Mouse (Mus musculus) adrenal gland, postnatal 36 days (tissue): ENCODE data around the gene Hadha. TPM values are rescaled to one million over a fixed set of nuclear protein-coding genes. Genes with fewer than 3 reads are reported as not detected.

Experiments
- DNase-seq, 2 experiments: peaks; one replicate each; pipeline ENCODE4 v3.0.0; 2021; ENCODE audit warnings: mixed read lengths in 1 of 2
- long read RNA-seq, 2 experiments: library from polyadenylated mRNA; stranded (forward); transcript quantifications; one replicate each; pipeline ENCODE4 v2.0.0; 2021; ENCODE audit warnings: borderline sequencing depth in 2 of 2
- total RNA-seq, 2 experiments: library from RNA; stranded (reverse); gene quantifications; 2 replicates each; pipeline ENCODE4 v1.2.3; 2021

Hadha gene
- total RNA-seq = 100 to 1,000 TPM; 505 to 525 TPM
- long read RNA-seq, experiment 1, full-length matches to known transcripts = 227 of 331 reads
- long read RNA-seq, experiment 1, partial matches to known transcripts = 76 of 331 reads
- long read RNA-seq, experiment 1, other reads (novel, unspliced or antisense) = 28 of 331 reads
- long read RNA-seq, experiment 2, full-length matches to known transcripts = 170 of 216 reads
- long read RNA-seq, experiment 2, partial matches to known transcripts = 28 of 216 reads
- long read RNA-seq, experiment 2, other reads (novel, unspliced or antisense) = 18 of 216 reads

DNA sequence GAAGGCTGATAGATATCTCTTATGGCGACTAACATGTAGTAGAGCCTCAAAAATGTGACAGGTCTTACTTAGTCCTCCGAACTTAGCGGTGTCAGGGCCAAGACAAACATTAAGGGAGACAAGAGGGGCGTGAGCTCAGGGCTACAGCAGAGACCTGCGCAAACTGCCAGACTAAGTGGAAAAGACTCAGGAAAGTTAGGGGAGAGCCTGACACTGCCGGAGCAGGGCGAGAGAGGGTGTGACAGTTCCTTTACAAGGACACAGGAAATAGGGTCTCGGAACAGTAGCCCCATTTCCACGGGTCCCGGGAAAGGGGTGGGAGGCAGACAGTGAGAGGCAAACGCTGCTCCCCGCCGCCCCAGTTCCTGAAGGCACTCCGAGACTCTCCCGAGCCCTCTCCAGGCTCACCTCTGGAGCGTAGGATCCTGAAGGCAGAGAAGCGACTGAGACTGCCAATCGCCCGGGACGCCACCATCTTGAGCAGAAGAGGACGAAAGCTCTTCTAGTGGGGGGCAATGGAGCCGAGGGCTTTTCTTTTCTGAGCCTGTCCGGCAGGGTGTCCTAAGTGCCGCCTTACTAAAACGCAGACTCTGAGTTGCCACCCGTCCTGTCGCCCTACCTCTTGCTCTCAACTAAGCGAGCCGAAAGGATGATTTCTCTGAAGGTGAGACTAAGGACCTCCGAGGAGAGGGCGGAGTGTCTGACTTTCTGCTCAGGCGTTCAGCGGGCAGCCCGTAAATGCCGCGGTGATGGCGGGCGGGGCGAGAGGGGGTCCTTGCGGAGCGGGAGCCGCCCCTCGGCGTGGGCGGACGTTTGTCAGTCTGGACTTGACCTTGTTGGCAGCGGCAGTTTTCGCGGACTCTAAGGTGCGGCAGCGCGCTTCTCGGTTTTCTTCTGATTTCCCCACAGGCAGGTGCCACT is at the start of gene Hadha, which contains the start of gene Hadhb:
Gene Hadha, minus strand, starts transcription at position 689 of the 921 bp plus-strand sequence.
Gene Hadhb, plus strand, starts transcription at position 775 of the 921 bp plus-strand sequence.
- DNase-seq = peak; percentile 95

GRCm38 (mm10) chr5:30204441-30204840 is 49.5 kb upstream of the Hadha start:
- DNase-seq = no peak

DNA sequence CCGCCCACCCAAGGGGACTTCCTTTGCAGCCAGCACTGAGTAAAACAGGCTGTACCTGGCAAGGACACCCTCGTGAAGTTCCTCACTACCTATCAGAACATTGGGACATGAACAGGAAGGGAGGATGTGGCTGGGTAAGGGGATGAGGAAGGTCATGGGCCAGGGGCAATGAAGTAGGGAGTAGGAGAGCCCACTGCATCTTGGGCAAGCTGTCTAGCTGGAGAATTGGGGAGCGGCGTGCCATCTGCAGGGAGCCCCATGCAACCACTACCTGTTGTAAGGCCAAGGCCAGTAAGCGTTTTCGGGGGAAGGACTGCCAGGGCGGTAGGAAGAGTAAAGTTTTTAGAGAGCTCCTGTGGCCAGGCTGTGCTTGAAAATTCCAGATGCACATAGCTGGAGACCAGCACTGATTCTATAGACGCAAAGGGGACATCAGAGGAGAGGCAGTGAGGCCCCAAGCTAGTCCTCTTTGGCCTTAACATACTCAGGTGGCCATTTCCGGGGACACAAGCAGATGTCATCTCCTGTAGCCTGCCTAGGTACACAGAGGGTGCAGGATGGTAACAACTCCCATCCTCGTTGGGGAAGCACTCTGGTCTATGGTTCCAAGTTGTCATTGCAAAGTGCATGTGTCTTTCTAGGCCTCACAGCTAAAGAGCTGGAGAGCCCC is 48.4 kb upstream of the Hadha start:
- no peak for DNase-seq

DNA sequence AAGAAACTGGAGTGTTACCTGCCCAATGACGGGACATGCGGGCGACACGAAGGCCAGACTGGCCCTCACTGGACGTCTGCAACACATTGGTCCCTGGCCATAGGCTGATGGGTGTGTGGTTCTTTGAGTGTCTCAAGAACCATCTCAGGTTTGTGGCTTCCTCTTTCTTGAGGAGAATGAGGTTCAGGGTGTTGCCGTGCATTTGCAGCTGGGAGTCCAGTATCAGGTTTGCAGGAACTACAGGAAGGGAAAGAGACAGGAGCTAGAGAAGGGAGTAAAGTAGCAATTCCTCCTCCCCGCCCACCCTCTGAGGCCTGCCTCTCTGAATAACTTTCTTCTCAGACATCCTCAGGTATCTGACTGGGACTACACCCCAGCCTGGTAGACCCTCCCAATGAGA is 47.3 kb upstream of the Hadha start:
- DNase-seq = no peak

- peak; percentile 26 to 30 for DNase-seq
Observed at GRCm38 (mm10) chr5:30201521-30201920, 46.6 kb upstream of the Hadha start.

DNA sequence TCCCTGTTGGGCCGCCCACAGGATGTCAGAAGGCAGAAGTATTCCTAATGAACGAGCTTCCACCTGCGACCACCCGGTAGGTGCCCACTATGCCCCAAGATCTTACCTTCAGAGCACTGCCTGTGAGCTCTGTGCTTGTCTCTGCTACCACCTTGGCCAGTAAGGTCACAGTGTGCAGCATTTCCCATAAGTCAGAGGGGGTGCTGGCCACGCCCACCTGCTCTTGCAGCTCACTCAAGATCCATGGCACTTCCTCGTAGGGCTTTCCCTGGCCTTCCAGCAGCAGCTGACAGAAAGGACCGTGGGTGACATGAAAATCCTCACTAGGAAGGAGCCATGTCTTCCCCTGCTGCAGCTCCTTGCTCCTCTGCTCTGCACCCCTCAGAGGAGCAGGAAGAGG is 43.3 kb upstream of the Hadha start:
- no peak for DNase-seq

DNA sequence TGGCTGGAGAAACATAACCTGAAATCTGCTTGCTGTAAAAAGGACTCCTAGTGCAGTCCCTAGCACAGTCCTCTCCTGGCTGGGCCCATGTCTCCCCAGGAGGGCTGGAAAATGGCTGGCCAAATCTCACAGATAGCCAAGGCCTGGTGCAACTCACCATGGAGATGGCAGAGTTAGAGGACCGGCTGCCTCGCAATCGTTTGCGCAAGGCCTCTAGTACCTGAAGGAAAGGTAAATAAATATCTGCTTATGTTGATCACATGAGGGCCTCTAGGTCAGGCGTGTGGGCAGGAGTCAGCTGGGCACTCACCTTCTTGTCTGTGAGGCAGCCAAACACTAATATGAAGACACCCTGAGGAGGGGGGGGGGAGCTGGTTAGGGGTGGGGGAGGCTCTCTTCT is 40.4 kb upstream of the Hadha start:
- no peak for DNase-seq

GRCm38 (mm10) chr5:30192452-30192851 is 37.5 kb upstream of the Hadha start:
- no peak for DNase-seq

DNA sequence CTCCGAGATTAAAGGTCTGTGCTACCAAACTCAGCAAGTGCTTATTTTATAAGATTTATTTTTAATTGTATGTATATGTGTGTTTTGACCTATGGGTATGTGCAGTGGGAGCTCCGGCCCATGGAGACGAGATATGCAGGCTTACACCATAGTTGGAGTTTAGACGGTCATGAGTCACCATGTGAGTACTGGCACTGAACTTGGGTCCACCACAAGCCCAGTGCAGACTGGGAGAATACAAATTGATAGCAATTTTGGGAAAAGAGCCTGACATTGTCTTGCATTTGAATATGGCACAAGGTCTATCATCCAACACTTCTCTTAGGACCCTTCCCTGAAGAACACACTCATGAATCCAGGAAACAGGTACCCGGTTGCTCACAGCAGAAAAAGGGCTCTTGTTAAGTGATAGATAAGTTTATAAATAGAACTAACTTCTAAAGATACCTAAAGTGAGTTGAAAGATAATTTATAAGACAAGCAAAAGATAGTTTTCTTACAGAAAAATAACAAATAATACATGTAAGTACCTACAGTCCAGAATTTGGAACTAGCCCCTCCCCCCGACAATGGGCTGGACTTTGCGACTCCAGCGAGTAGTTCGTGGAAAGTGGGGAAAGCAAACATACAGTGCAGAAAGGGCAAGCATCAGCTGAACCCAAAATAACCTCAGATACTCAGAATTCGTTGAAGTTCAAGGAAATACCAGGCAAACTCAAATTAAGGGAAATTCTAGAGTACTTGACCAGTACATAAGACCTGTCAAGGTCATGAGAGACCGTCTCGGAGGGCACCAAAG is 32.9 kb upstream of the Hadha start:
- no peak for DNase-seq

GRCm38 (mm10) chr5:30175811-30176210 is 20.8 kb upstream of the Hadha start:
- no peak for DNase-seq

DNA sequence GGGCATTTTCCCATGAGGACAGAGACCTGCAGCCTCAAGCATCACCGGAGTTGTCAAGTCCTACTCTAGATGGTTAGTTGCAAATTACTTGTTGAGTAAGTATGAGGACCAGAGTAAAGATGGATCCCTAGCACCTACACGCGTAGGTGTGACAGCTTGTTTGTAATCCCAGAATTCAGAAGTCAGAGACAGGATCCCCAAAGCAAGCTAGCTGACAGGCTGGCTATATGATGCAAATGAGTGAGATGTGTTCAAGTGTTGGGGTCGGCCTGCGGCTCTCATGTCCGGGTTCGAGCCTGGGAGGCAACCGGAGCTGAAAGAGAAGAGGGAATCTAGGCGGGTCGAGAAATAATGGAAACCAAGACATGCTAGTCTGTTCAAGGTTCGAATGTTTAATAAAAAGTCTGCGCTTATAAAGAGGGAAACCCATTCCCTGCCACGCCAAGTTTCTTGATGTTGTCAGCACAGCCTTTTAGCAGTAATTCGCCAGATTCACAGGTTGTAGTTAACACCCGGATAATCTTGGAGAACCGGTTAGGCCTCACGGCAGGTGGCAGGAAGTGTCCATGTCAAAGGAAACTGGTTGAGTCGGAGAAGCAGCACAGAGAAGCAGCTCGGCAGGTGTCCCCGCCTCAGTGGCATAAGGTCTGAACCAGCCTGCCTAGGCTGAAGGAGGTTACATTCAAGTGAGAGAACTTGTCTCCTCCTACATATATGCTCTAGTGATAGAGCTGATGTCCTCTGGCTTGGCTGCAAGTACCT is 18.1 kb upstream of the Hadha start:
- no peak for DNase-seq

GRCm38 (mm10) chr5:30172115-30172514 is 17.2 kb upstream of the Hadha start:
- no peak for DNase-seq

GRCm38 (mm10) chr5:30170303-30170940 is 15.5 kb upstream of the Hadha start:
- DNase-seq = peak; percentile 34 to 56

DNA sequence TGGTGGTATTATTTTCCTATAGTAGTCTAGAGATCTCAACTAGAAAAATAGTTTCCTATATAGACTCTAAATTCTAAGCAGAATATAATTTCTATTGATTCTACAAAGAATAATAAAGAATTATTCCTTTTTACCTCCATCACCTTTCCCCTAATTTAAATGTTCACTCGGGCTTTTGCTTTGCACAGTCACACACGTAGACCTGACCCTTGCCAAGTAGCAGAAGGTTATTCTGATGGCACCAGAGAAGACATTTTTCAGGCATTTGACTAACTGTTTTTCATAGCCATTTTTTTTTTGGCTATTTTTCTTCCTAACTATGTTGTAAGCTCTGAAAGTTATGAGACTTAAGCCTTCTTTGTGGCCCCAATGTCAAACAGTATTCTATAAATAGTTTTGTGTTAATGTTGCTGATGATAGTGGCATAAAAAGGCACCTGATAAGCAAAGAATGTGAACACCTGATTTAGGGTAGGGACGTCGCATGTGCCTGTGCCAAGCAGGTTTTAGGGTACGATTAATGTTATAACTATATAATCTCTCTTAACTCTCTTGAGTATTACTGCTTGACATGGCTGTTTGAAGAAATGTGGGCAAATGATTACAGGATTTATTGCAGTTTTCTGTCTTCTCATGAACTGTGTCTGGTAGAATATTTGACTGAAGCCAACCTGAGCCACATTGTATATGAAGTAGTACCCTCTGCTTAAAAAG is 10.4 kb upstream of the Hadha start:
- DNase-seq = no peak

DNA sequence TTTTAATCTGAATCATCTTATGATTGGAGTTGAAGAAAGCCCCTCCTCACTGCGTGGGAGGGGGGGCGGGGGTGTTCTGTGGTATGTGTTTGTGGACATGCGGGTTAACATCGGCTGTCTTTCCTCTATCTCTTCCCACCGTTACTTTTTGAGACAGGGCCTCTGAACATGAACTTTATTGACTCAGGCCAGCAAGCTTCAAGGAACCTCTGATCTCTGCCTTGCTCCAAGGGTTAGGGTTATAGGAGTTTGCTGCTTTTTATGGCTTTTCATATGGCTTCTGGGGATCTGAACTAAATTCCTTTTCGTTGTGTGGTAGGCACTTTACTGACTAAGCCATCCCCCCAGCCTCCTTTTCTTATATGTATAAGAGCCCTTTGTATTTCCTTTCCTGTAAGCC is 7.4 kb upstream of the Hadha start:
- no peak for DNase-seq

- no peak for DNase-seq
Observed at GRCm38 (mm10) chr5:30161836-30162235, 6.9 kb upstream of the Hadha start.

DNA sequence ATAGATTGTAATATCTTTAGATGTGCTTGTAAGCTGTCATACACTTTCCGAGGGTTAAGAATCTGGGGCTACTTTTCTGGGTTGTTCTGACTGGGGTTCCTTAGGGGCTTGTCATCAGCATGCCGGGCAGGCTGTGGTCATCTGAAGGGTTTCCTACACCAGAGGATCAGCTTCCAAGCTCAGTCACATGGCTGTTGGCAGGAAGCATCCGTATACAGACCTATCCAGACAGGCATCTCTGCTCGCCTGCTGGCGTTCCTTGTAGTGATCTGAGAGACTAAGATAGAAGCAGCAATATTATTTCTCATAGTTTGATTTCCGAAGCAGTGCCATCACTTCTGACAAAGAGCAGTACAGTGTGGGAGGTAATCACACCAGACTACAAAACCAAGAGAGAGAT is 4.6 kb upstream of the Hadha start:
- DNase-seq = no peak

- no peak for DNase-seq
Observed at GRCm38 (mm10) chr5:30155821-30156629, 1.1 kb upstream of the Hadha start.

- DNase-seq = peak; percentile 21 to 28
Observed at GRCm38 (mm10) chr5:30155395-30155792, 432 bp upstream of the Hadha start.
